Mouse (Mus musculus): Measurements from ENCODE around the gene Wdr78. TPM values are rescaled to one million over a fixed set of nuclear protein-coding genes. Genes with fewer than 3 reads are reported as not detected.

Wdr78 gene
- polyA plus RNA-seq, 1 experiment from 2014 or later: 2.0 TPM

Other genes starting within 250 kb of the Wdr78 start
- 0.22 and 0.29 TPM in 2 replicates for gene Tctex1d1, start 135.9 kb downstream of the Wdr78 start, polyA plus RNA-seq (2014; fragmentation: Nextera tagmentation; extraction: Ambion mirVana)
- not detected in 2 replicates for gene Insl5, start 87.7 kb downstream of the Wdr78 start, polyA plus RNA-seq (2014; fragmentation: Nextera tagmentation; extraction: Ambion mirVana)
- gene Mier1, start 165 bp downstream of the Wdr78 start, polyA plus RNA-seq (2014; fragmentation: Nextera tagmentation; extraction: Ambion mirVana): 36.7 and 41.3 TPM in 2 replicates
- 15.4 and 16.8 TPM in 2 replicates for gene Slc35d1, start 100.6 kb upstream of the Wdr78 start, polyA plus RNA-seq (2014; fragmentation: Nextera tagmentation; extraction: Ambion mirVana)
- not detected in 2 replicates for gene 4921539E11Rik, start 176.3 kb upstream of the Wdr78 start, polyA plus RNA-seq (2014; fragmentation: Nextera tagmentation; extraction: Ambion mirVana)
- gene Oma1, start 199.3 kb upstream of the Wdr78 start, polyA plus RNA-seq (2014; fragmentation: Nextera tagmentation; extraction: Ambion mirVana): 23.5 TPM in 2 replicates